Comparison of ENCODE assay signal across 21 mouse cellular contexts in genomic region chr8:45254194-45254842, GRCm38 (mm10). TPM values are rescaled to one million over a fixed set of nuclear protein-coding genes. Genes with fewer than 3 reads are reported as not detected.
"Had no signal": no experiment of that assay in that cellular context is flagged by ENCODE, and none has a peak within 500 bp of the region (broad histone marks: within the 10 kb centered on the region; RNA-seq: fewer than 3 reads in every experiment).

No protein-coding gene starts in this region.

- H3K4me3 ChIP-seq: megakaryocyte, embryonic 14.5 days; midbrain, embryonic 13.5 days; midbrain, embryonic 15.5 days; neural tube, embryonic 12.5 days; stomach, embryonic 15.5 days had no signal

- H3K4me1 ChIP-seq: megakaryocyte, embryonic 14.5 days; midbrain, embryonic 13.5 days; midbrain, embryonic 15.5 days; neural tube, embryonic 12.5 days; stomach, embryonic 15.5 days had no signal

- H3K9me3 ChIP-seq: midbrain, embryonic 13.5 days; midbrain, embryonic 15.5 days; neural tube, embryonic 12.5 days; stomach, embryonic 15.5 days had no signal

- H3K9ac ChIP-seq: liver, embryonic 14.5 days; lung, embryonic 14.5 days; midbrain, embryonic 13.5 days; midbrain, embryonic 15.5 days; neural tube, embryonic 12.5 days; stomach, embryonic 15.5 days had no signal

- H3K36me3 ChIP-seq: midbrain, embryonic 13.5 days; midbrain, embryonic 15.5 days; neural tube, embryonic 12.5 days; stomach, embryonic 15.5 days had no signal

- H3K4me2 ChIP-seq: lung, embryonic 14.5 days; midbrain, embryonic 11.5 days; midbrain, embryonic 13.5 days; midbrain, embryonic 15.5 days; neural tube, embryonic 12.5 days; stomach, embryonic 15.5 days had no signal

- ATAC-seq: midbrain, embryonic 13.5 days; midbrain, embryonic 15.5 days had no signal

- DNase-seq: lung, embryonic 14.5 days; lung, postnatal 14 days; lung, postnatal 36 days; right cerebral cortex, postnatal 14 days; thymus, adult 2 months; thymus, postnatal 25 days; thymus, postnatal 4 days had no signal

- H3K27me3 ChIP-seq: megakaryocyte, embryonic 14.5 days; midbrain, embryonic 13.5 days; midbrain, embryonic 15.5 days; neural tube, embryonic 12.5 days; stomach, embryonic 15.5 days had no signal

- H3K27ac ChIP-seq: liver, embryonic 14.5 days; macrophage; midbrain, embryonic 13.5 days; midbrain, embryonic 15.5 days; neural tube, embryonic 12.5 days; stomach, embryonic 15.5 days; stomach, postnatal 0 days had no signal

RNA-seq across cellular contexts. Expression of gene F11, which starts 7.5 kb away (rescaled TPM):
- polyA plus RNA-seq: lung, embryonic 14.5 days; macrophage; midbrain, embryonic 11.5 days; midbrain, embryonic 15.5 days; midbrain, postnatal 0 days; neural tube, embryonic 12.5 days; neural tube, embryonic 14.5 days; spleen, adult 2 months; thymus, adult 2 months; urinary bladder, adult 2 months had no signal

RNA-seq across cellular contexts. Expression of gene Klkb1, which starts 40.3 kb away (rescaled TPM):
- polyA plus RNA-seq: lung, embryonic 14.5 days; midbrain, embryonic 11.5 days; midbrain, embryonic 13.5 days; neural tube, embryonic 12.5 days; thymus, adult 2 months had no signal

RNA-seq across cellular contexts. Expression of gene Gm45753, which starts 53.9 kb away (rescaled TPM):
- polyA plus RNA-seq: lung, embryonic 14.5 days; lung, embryonic 16.5 days; midbrain, embryonic 13.5 days; midbrain, embryonic 15.5 days; midbrain, postnatal 0 days; neural tube, embryonic 12.5 days; neural tube, embryonic 14.5 days; spleen, adult 2 months; thymus, adult 2 months; urinary bladder, adult 2 months had no signal
